Mouse (Mus musculus): ENCODE data around the gene Mapkap1.

The Mapkap1 gene

GRCm38 (mm10) chr2:34630445-34630844 lies 223.9 kb downstream of the Mapkap1 start:
- no peak for DNase-seq (ENCODE audit: low read depth, low spot score)

- no peak for DNase-seq (ENCODE audit: low read depth, low spot score)
Observed at GRCm38 (mm10) chr2:34632051-34632450, 225.5 kb downstream of the Mapkap1 start.

- DNase-seq (ENCODE audit: low read depth, low spot score), result no peak
Observed at GRCm38 (mm10) chr2:34635249-34636165, 228.9 kb downstream of the Mapkap1 start.

- peak; percentile 75 for DNase-seq (ENCODE audit: low read depth, low spot score)
Observed at GRCm38 (mm10) chr2:34638955-34639650, 232.5 kb downstream of the Mapkap1 start.

- no peak for DNase-seq (ENCODE audit: low read depth, low spot score)
Observed at GRCm38 (mm10) chr2:34639725-34640124, 233.2 kb downstream of the Mapkap1 start.

GRCm38 (mm10) chr2:34642351-34642750 lies 235.8 kb downstream of the Mapkap1 start:
- no peak for DNase-seq (ENCODE audit: low read depth, low spot score)

GRCm38 (mm10) chr2:34644571-34645526 lies 238.3 kb downstream of the Mapkap1 start:
- no peak for DNase-seq (ENCODE audit: low read depth, low spot score)

- peak; percentile 57 for DNase-seq (ENCODE audit: low read depth, low spot score)
Observed at GRCm38 (mm10) chr2:34645851-34646540, 239.4 kb downstream of the Mapkap1 start.

GRCm38 (mm10) chr2:34646541-34646865 lies 239.9 kb downstream of the Mapkap1 start:
- DNase-seq (ENCODE audit: low read depth, low spot score), result no peak

GRCm38 (mm10) chr2:34647410-34647809 lies 240.8 kb downstream of the Mapkap1 start:
- no peak for DNase-seq (ENCODE audit: low read depth, low spot score)

GRCm38 (mm10) chr2:34667820-34668219 lies 261.2 kb downstream of the Mapkap1 start:
- DNase-seq (ENCODE audit: low read depth, low spot score), result no peak

- DNase-seq (ENCODE audit: low read depth, low spot score), result no peak
Observed at GRCm38 (mm10) chr2:34668440-34669191, 262.0 kb downstream of the Mapkap1 start.

- DNase-seq (ENCODE audit: low read depth, low spot score), result no peak
Observed at GRCm38 (mm10) chr2:34669203-34669746, 262.7 kb downstream of the Mapkap1 start.

GRCm38 (mm10) chr2:34670470-34670869 lies 263.9 kb downstream of the Mapkap1 start:
- DNase-seq (ENCODE audit: low read depth, low spot score), result no peak

GRCm38 (mm10) chr2:34671385-34672026 lies 264.9 kb downstream of the Mapkap1 start:
- DNase-seq (ENCODE audit: low read depth, low spot score), result peak; percentile 24

GRCm38 (mm10) chr2:34673846-34674245 lies 267.3 kb downstream of the Mapkap1 start:
- no peak for DNase-seq (ENCODE audit: low read depth, low spot score)

Data from brain, embryonic 18.5 days (tissue).